Mouse (Mus musculus): ENCODE measurements at regions not wholly inside any gene's neighbourhood (a gene's known extent, or its start where the extent isn't known, plus 50 kb on each side); places are given as distances from the start of the nearest gene placed in this dataset.
A peak's percentile ranks its signal among the peaks of the same experiment; 100 is the strongest.

DNA sequence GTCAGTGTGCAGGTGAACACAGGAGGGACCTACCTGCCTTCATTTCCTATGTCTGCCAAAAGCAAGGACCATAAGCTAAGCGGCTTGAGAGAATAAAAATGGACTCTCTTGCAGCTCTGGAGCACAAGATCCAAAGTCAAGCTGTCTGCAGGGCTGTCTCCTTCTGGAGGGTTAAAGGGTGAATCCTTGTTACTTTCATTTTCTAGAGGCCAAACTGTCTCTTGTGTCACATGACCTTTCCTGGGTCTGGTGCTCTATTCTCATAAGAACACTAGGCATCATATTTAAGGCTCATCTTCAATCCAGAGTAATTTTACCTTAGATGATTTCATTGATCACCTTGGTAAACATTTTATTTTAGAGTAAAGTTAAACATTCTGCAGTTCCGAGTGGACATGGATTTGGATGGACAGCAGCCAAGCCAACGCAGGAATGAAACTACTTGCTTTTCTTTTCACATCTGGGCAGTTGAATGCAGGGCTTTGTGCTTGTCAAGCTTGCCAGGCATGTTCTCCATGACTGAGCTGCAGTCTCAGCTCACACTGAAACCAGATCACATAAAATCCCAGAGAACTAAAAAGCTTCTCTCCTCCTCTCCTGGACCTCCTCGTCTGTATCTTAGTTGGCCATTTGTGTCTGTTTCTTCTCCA, 180.8 kb downstream of the Cd83 start:
- no peak for DNase-seq (ENCODE audit: low spot score in 2 of 2)

DNA sequence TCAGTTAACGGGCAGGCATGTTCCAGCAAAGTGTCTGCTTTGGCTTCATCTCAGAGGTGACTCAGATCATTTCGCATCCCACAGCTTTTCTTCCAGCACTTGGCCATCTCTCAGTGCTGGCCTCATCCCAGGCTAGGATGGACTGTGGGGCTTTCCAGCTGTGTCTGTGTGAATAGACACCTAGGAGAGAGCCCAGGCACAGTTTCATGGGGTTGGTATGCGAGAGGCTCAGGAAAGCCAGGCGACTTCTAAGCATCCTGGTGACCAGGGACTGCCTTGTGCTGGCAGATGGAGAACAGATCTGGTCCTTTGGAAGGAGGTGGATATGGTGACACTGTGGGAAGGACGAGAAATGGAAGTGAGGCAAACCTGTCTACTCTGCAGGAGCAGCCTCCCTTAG, 182.9 kb downstream of the Cd83 start:
- no peak for DNase-seq (ENCODE audit: low spot score in 2 of 2)

DNA sequence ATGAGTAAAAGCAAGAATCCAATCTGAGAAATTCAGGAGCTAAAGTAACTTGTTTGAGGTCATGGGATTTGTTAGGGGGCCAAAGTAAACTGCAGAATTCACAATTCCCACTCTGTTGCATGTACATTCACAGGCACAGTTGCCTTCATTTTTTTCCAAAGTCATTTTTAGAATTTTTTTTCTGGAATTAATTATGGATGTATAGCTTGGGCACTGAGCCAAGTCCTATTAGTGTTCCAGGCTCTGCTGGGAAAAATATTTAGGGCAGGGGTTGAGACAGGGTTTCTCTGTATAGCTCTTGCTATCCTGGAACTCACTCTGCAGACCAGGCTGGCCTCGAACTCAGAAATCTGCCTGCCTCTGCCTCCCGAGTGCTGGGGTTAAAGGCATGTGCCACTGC, 188.3 kb downstream of the Cd83 start:
- DNase-seq (ENCODE audit: low spot score in 2 of 2) = no peak

DNA sequence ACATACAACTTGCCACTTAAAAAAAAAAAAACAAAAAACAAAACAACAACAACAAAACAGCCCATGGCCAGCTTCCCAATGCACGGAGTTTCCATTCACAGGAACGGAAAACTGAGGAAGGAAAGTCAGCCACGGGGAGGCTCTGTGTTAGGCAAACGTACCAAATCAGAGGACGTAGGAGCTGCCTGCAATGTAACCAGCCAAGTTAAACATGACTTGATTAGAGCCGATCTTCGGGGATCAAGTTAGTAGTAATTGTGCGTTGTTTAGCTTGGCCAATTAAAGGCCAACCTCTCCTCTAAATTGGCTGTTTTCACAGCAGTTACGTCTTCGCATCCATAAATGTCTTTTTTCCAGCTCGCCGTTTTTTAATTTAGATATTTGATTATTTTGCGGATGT, 190.7 kb downstream of the Cd83 start:
- DNase-seq (ENCODE audit: low spot score in 2 of 2) = no peak

DNA sequence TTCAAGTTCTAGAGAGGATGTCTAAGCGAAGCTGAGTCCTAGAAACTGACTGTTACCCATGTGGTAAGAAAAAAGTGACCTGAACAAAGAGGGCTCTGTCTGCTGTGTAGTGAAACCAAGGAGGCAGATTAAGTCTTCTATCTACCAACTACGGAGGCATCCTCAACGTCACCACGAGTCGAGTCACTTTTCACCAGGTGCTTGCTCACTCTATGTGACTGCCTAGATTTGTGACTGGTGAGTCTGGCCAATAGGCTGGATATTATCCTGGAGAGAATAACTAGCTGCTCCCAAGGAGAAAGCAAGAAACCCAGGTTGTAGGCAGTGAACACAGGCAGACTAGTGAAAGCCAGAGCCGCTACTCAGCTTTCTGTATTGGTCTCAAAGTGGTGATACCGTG, 191.2 kb downstream of the Cd83 start:
- no peak for DNase-seq (ENCODE audit: low spot score in 2 of 2)

DNA sequence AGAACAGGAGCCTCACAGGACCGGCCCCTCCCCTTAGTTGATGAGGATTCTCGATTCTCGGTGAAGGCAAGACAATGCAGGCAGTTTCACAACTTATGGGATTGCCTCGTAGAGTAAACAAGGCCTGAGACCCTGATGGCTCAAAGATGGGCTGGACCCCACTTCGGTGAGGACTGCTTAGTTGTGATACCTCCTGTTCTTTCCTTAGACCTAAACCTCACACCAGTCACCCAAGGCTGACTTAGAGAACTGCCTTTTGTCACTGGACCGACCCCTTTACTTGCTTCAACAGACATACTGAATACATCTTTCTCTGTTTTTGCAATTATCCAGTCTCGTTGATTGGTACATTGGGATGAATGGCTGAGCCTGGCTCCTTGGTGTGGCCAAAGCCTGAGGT, 192.1 kb downstream of the Cd83 start:
- DNase-seq (ENCODE audit: low spot score in 2 of 2) = no peak

DNA sequence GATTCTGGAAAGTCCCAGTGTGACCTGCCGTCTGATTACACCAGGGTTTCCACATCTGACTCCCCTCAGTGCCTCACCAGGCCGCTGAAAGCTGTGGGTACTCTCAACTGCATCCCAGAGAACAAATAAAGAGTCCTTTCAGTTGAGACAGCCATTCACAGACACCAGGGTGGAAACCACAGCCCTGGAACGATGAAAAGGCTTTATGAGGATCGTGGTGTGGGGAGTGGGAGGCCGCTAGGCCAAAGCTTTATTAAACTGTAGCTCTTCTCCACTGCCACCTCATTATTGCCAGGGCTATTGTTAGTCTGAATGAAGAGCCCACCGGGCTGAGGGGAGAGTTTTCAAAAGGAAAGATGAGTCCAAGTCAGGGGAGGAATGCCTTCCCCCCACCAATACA, 202.8 kb downstream of the Cd83 start:
- DNase-seq (ENCODE audit: low spot score in 2 of 2) = no peak

DNA sequence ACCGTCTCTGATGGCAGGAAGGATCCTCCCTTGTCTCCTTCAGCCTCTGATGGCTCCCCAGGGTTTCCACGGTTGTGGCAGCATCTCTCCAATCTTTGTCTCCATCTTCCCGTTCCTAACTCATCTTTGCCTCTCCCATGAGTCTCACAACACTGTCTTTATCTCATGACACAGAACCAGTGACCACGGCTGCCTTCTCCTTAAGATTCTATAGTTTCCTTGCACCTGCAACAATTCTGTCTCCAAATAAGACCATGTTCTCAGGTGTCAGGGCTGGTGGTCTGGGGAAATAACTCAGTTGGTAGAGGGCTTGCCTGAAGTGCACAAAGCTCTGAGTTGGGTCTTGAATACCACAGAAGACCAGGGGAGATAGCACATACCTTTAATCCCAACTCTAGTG, 203.8 kb downstream of the Cd83 start:
- no peak for DNase-seq (ENCODE audit: low spot score in 2 of 2)

DNA sequence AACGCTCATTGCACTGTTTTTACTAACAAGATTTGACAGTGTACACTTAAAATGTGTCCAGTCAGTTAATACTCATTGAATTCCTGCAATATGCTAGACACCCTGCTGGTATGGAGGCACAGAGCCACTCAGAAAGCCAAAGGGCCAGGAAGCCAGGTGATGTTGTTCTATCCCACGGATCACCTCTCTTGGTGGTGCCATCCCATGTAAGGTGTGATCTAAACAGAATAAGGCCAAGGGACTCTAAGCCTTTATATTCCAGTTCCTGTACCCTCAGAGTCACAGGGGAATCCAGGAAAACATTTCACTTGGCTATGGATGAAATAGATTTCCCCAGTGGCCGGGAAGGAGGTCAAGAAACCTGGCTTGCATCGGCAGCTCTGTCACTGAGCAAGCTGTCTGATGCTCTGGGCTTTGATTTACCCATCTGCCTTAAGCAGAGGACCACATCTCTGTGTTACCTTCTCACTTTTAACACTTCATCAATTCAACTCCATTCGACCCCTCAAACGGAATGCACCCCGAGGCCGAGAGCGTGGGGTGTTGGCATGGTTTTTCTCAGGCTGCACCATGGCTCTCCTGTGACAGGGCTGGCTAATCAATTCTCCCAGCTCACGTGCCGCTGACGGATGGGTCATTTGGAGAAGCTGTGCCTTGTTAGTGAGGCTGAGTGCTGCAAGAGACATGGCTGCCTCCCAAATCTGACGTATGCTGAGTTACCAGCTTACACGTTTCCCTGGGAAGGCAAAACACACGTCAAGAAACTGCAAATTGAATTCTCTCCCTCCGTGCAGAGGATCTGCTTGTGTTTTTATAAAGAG, 205.9 kb downstream of the Cd83 start:
- DNase-seq (ENCODE audit: low spot score in 2 of 2) = peak; percentile 39 to 56

DNA sequence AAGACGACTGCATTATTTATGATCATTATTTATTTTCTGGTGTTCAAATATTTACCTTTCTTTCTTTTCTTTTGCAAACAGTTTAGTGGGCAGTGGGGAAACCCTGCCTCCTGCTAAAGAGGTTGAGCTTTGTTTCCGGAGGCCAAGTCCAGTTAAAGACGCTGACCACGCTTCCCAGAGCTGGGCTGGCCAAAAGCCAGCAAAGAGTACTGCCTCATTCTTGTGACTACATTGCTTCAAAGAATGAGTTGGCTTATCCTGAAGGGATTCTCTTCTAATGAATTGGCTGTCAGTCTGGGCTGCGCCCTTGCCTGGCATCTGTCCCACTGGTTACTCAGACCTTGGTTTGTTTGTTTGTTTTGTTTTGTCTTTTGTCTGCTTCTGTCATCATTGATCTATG, 207.2 kb downstream of the Cd83 start:
- DNase-seq (ENCODE audit: low spot score in 2 of 2) = peak; percentile 28 to 49

DNA sequence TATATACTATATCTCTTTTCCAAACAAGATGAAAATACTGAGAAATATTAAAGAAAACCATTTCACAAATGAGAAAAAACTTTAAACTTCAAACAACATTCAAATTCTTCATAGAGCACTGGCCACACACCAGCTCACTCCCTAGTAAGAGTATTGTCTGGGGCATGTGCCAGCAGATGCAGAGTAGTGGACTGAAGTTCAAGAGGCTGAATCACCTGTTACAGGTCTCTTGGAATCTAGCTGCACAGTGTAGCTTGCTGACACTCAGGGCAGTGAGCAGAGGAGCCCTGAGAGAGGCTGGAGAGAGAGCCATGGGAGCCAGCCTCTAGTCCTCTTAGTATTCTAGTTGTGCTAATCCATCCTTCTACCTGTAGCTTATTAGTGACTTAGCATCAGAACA, 208.4 kb downstream of the Cd83 start:
- DNase-seq (ENCODE audit: low spot score in 2 of 2) = no peak

DNA sequence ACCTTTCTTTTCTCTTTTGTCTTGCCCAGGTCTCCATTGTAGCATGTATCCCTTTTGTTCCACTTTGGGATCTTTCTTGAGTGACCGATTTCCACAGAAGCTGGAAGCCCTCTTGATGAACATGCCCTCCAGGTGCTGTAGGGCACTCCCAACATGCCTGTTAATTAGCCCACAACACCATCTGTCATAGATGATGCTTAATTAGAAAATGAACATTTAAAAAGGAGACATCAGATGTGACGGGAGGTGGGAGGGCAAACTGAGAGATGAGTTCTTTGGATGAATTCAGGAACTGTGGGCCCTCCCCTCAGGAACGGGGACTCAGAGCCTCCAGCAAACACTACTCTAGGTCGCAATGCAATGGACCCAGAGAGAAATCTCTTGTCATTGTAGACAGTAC, 209.8 kb downstream of the Cd83 start:
- peak in 1 of 2 experiments; percentile 29 for DNase-seq (ENCODE audit: low spot score in 2 of 2)

DNA sequence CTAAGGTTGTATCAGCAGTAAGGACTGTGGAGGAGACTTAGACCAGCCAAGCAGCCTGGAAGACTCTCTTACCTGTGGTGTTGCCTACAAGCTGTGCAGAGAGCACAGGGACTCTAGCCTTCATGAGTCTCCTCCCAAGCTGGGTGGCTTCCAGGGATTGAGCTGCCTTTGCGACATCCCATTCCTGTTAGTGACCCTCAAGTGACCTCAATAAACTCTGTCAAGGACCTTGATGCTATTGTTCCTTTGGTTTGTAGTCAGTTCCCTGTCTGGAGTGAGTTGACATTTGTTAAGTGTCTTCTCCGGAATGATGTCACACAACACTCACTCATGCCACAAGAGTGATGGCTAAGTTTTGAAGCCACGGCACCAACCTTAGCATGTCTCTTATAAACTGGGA, 211.0 kb downstream of the Cd83 start:
- no peak for DNase-seq (ENCODE audit: low spot score in 2 of 2)

DNA sequence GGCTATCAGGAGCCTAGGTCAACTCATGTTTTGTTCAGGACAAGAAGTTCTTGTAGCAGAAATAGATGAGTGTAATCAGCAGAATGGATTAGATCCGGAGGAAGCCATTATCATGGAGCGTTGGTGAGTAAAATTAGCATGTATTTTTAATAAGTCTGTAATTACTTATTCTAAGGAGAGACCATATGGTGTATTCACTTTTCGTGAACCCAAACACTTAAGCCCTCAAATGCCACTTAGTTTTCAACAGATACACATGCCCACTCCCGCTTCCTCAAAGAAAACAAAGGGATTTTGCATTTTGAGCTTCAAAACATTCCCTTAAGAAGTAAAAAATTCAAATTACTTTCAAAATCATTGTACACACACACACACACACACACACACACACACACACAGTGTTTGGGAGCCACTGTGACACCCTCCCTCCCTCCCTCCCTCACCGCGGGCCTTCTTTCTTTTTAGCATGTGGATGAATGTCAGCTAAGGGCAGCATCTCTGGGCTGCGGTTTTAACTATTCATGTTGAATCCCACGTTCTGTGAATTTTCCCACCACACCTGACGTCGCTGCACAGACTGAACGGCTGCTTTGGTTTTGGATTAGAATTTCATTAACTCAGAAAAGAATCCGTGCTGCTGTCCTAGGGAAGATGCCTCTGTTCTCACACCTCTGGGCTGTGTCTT, 217.4 kb downstream of the Cd83 start:
- DNase-seq (ENCODE audit: low spot score in 2 of 2) = no peak

DNA sequence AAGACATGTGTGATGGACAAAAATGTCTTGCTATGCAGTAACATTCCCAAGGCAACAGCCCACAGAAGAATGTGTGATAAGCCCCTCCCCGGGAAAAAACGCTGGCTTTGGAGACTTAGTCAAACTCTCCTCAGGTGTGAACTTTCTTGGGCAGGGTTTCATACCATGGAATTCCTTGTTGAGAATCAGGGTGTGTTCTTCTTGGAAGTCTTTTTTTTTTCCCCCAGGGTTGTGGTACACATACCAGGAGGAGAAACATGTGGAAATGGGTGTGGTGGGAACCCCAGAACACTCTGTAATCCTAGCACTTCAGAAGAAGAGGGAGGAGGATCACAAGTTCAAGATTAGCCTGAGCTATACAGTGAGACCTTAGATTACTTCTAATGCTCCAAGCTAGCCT, 228.3 kb downstream of the Cd83 start:
- no peak for DNase-seq (ENCODE audit: low spot score in 2 of 2)

DNA sequence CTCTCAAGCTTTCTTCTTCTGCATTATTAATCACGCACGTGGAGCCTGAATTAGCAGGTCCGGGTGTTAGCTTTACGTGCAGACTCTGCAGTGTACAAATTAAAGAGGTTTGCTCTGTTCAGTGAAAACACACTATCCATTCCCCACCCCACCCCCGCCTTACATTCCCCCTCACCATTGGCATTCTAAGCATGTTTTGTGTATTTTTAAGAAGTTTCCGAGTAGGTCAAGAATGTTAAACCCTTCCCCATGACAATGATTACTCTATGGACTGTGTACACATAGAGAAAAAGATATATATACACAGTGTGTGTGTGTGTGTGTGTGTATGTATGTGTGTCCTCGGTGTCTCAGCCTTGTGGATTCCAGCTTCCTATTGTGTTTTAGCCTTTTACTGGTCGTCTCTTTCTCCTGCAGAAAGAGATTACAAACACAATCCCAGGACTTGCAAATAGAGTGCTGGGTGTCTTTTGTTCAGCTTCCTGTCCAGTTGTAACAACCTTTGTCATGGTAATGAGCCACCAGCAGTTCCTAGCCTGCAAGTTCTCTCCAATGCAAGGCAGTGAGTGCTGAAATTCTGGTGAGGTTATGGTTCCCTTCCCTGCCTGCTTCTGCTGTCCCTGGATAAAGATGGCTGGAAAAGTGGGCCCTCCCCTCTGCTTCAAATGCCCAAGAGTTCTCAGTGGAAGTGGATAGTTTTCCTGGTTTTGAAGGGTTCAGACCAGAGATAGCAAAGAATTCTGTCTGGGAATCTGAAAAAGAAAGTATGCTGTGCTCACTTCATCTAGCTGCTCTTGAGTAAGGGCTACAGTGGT, 234.1 kb downstream of the Cd83 start:
- DNase-seq (ENCODE audit: low spot score in 2 of 2) = no peak

DNA sequence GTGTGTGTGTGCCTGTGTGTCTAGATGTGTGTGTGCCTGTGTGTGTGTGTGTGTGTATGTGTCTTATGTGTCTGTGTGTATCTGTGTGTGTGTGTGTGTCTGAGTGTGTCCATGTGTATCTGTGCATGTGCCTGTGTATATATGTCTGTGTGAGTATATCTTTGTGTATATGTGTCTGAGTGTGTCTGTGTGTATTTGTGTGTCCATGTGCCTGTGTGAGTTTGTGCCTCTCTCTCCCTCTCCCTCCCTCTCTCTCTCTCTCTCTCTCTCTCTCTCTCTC, 234.7 kb downstream of the Cd83 start:
- DNase-seq (ENCODE audit: low spot score in 2 of 2) = no peak

DNA sequence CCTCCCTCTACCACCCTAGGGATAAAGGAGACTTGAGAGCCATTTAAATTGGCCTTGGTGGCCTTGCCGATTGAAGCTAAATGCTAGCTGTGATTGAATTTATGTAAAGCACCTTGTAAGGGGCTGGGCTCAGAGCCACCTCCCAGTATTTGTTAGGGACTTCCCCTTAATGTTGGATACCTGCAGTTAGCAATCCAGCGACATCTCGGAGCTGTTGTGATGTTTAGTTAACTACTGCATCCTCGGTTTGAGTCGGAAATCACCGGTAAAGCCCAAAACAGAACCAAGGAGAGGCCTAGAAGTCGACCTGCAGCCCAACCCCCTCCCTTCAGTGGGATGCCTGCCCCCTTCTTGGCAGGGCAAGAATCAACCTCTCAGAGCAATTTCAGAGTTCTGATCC, 236.3 kb downstream of the Cd83 start:
- no peak for DNase-seq (ENCODE audit: low spot score in 2 of 2)

DNA sequence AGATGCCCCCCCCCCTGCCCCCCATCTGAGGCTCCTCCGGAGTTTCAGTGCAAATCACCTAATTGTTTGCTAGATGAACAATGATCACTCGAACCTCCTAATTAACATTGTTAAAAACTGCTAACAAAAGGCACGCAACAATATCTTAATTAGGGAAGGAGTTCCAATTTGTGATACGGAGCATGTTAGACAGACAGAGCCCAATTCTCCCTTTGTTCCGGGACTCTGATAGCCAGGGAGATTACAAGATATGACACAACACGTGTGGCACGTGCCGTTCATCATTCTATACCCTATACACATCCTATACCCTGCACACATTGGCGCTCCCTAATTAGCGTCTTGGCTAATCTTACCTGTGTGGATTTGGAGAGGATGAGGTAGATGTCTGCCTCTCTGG, 237.5 kb downstream of the Cd83 start:
- no peak for DNase-seq (ENCODE audit: low spot score in 2 of 2)

DNA sequence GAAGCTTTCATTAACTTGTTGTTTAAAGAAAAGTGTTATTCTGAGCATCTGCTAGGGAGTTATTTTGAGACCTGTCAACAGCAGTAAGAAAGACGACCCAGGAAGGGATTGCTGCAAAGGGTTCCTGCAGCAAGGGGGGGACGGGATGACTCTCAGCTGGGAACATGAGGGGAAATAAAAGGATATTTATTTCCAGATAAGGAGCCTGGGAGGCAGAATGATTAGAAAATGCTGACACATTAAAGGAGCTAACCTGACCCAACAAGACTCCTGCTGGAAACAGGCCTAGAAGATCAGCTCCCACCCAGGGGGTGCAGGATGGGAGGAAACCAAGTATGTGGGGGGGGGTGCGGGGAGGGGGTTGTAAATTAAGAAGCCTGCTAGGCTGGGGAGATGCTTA, 240.0 kb downstream of the Cd83 start:
- DNase-seq (ENCODE audit: low spot score in 2 of 2) = no peak

DNA sequence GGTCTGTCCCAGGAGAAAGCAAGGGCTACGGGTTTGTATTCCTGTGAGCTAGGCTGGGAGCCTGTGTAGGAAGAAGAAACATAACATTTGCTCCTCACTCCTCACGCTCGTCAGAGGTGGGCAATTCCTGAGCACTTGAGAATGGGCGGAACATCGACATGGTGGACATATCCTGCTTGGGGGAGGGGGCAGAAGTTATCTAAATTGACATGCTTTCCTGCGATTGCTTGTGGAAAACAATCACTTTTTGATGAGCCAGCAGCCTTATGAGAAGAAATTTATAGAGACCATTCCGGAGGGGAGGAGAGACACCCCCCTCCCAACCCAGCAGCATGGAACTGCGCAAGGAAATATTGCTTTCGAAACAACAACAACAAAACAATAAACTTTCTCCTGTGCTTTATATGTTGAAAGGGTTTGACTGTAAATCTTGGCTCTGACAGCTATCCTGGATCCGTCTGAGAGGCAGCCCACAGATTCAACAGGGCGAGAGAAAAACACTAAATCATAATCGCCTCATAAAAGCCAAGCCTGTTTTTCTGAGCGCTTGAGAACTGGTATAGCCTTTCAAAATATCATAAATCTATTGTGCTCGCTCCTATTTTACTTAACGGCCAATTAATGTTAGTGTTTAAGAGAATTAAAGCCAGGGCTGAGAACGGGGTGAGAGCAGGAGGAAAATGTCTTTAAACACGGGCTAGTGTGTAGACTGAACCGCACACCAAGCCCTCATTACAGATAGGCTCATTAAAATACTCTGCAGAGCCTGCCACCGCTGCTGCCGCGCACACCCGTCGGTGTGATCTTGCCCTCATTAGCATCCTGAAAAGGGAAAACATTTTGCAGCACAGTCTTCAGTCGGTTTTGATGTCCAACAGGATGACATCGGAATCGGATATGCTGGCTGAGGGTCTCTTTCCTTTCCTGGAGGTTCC, 242.0 kb downstream of the Cd83 start:
- DNase-seq (ENCODE audit: low spot score in 2 of 2) = no peak
